Mouse (Mus musculus) neural tube, embryonic 14.5 days (tissue): ENCODE results near the gene Cabin1. TPM values are rescaled to one million over a fixed set of nuclear protein-coding genes. Genes with fewer than 3 reads are reported as not detected.
A peak's percentile ranks its signal among the peaks of the same experiment; 100 is the strongest.
"Not testable (repeated sequence)": the region's sequence is repeated elsewhere in the genome, so short reads cannot be mapped to it uniquely, and the experiment has no call there.

Source experiments
- ATAC-seq: fragments of 200-750 bp; cut with Nextera tagmentation; 2 replicates; pipeline ENCODE4 v1.8.0; 2017; ENCODE audit warnings: low read depth, mild to moderate bottlenecking, moderate TSS enrichment, moderate library complexity
- H3K27ac ChIP-seq: fragments of 300-500 bp; sonication (generic); 2 replicates; pipeline ENCODE4 v1.5.1; 2014; ENCODE audit warnings: low read depth, mild to moderate bottlenecking, control low read depth, low read length, moderate library complexity, mixed read lengths
- H3K27me3 ChIP-seq: fragments of 300-500 bp; sonication (generic); 2 replicates; pipeline ENCODE4 v1.6.1; 2014; ENCODE audit warnings: low read length; ENCODE audit not compliant: control insufficient read depth, insufficient read depth
- H3K36me3 ChIP-seq: fragments of 300-500 bp; sonication (generic); 2 replicates; pipeline ENCODE4 v1.6.1; 2014; ENCODE audit warnings: low read length, mixed read lengths; ENCODE audit not compliant: control insufficient read depth, insufficient read depth
- H3K4me1 ChIP-seq: fragments of 300-500 bp; sonication (generic); 2 replicates; pipeline ENCODE4 v1.6.1; 2014; ENCODE audit warnings: low read length; ENCODE audit not compliant: control insufficient read depth, insufficient read depth
- H3K4me2 ChIP-seq: fragments of 300-500 bp; sonication (generic); 2 replicates; pipeline ENCODE4 v1.6.1; 2014; ENCODE audit warnings: mild to moderate bottlenecking, low read depth, low read length, control low read depth
- H3K4me3 ChIP-seq: fragments of 300-500 bp; sonication (generic); 2 replicates; pipeline ENCODE4 v1.5.1; 2014; ENCODE audit warnings: low read depth, low read length, control low read depth, mixed read lengths
- H3K9ac ChIP-seq: fragments of 300-500 bp; sonication (generic); replicated peaks from 2 replicates; pipeline ENCODE4 v1.6.1; 2014; ENCODE audit warnings: low read depth, mild to moderate bottlenecking, control low read depth, low read length, mixed read lengths
- H3K9me3 ChIP-seq: fragments of 300-500 bp; sonication (generic); 2 replicates; pipeline ENCODE4 v1.6.1; 2016; ENCODE audit warnings: low read length; ENCODE audit not compliant: control insufficient read depth
- WGBS: fragments of 180-500 bp; shearing (Covaris S2); extraction: QIAGEN DNeasy Blood & Tissue Kit; methylation state at CpG from one replicate; pipeline ENCODE4 v1.1.7; 2014; 5-methylcytosine and 5-hydroxymethylcytosine counted together
- polyA plus RNA-seq: library from polyadenylated mRNA; unstranded; fragments of >200 nt; fragmentation: Nextera tagmentation; extraction: Ambion mirVana; gene quantifications from 2 replicates; pipeline ENCODE4 v1.2.1, GENCODE M21; 2014

Gene Cabin1
- polyA plus RNA-seq, 1 experiment from 2014 or later, result 39.9 TPM

DNA sequence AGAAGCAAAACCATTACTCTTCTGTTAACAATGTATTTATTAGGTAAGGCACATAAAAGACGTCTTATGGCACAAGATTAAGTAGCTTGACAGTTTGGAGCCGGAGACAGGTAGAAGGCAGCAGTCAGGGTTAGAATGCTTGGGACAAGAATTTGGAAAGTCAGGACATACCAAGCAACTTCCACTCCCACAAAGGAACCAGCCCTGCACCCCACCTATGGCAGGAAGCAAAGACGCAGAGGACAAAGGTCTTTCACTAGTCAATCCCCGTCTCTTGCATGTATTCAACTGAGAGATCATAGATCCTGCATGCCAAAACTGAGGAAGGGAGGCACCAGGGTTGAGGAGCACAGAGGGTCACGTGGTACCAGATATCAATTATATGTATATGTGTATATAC is 10.0 kb upstream of the Cabin1 start:
- Histone ChIP-seq H3K4me1 (0 out of 2 replicates have a peak, but pooled peaks cover 6% of the 10 kb centered on the region), H3K9ac (no peak overlapping the region), H3K9me3 (no peaks in the 10 kb centered on the region), H3K27ac (no peak overlapping the region), H3K36me3 (no peaks in the 10 kb centered on the region), H3K4me2 (no peak overlapping the region), H3K27me3 (no peaks in the 10 kb centered on the region), H3K4me3 (no peak overlapping the region)
- ATAC-seq, result no peak
- 86% methylated on average over 5 of the region's 5 CpGs for WGBS

DNA sequence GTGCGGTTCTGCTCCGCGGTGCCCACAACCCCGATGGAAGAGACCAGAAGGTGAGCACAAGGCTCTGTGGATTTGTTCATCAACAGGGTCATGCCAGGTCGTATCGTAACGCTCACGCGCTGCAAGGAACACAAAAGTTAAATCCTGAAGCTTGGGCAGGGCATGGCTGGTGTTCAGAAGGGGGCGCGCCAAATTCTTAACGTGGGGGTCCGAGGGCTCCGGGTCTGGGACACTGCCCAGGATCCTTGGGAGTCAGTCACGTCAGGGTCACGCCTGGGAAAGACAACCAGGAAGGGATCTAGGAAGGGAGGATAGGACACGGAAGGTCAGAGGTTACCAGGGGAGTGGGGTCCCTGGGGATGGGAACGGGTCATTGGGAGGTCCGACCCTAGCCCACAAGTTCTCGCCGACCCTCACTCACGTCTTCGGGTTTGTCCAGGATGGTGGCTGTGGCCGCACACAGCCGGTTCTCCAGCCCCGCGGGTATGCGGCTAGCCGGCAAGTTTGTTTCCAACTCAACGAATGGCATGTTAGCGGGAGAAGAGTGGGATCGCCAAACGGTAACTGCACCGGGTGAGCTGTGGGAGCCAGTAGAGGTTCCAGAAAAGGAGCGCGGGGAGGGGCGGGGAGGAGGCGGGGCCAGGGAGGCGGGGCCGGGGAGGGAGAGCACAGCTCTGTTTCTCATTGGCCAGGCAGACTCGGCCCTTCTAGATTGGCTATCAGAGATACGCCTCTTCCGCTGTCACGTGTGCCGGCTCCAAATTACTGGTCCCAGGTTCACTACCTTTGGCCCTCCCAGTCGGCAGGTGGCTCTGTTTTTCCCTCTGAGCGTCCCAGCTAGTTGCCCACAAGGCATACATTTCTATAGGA is 8.9 kb upstream of the Cabin1 start, which contains the start of gene Ddt:
Gene Ddt, minus strand, starts transcription at position 620 of the 870 bp plus-strand sequence.
- H3K27ac ChIP-seq, result no peak within 1 kb of the TSS
- ATAC-seq, result peak; percentile 97
- peak within 1 kb of the TSS; percentile 99 for H3K4me2 ChIP-seq
- no peaks in the 10 kb centered on the region for H3K36me3 ChIP-seq
- no peaks in the 10 kb centered on the region for H3K9me3 ChIP-seq
- 0% methylated on average over 47 of the region's 47 CpGs for WGBS
- no peaks in the 10 kb centered on the region for H3K27me3 ChIP-seq
- peak within 1 kb of the TSS; percentile 56 for H3K9ac ChIP-seq
- peak within 1 kb of the TSS; percentile 44 for H3K4me3 ChIP-seq
- H3K4me1 ChIP-seq, result 0 out of 2 replicates have a peak, but pooled peaks cover 6% of the 10 kb centered on the region

DNA sequence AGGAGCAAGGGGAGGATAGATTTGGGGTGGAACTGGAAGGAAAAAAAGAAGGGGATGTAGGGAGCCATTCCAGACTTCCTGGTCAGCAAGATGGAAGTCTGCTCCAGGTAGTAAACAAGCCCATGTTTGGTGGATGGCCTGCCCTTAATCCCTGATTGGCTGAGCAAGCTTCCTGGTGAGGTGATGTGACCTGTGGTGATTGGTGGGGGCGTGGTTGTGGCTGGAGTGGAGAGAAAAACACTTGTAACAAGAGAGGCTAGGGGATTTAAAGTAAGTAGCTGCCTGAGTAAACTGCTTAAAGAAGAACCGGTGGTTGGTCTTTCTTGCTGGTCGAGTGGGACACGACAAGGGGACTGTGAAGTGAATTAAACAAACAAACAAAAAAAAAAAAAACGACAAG is 3.6 kb upstream of the Cabin1 start:
- H3K27me3 ChIP-seq, H3K9ac ChIP-seq, ATAC-seq, H3K4me2 ChIP-seq, H3K36me3 ChIP-seq, H3K4me3 ChIP-seq, H3K9me3 ChIP-seq, H3K27ac ChIP-seq: not testable (repeated sequence)
- 47% methylated on average over 5 of the region's 5 CpGs for WGBS
- H3K4me1 ChIP-seq, result peaks cover 11% of the 10 kb centered on the region

DNA sequence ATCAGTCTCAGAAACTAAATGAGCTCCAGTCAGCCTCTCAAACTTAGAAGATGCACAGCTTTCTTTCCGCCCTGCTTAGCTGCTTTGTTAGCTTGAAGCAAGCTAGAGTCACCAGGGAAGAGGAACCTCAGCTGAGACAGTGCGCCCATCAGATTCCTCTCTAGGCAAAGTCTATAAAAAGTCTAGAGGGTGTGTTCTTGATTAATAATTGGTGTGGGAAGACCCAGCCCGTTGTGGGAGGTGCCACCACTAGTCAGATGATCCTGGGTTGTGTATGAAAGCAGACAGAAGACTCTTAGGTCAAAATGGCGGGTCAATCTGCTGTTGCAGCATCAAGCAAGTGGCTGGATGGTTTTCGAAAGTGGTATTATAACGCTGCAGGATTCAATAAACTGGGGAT is 2.7 kb upstream of the Cabin1 start:
- no peaks in the 10 kb centered on the region for H3K9me3 ChIP-seq

DNA sequence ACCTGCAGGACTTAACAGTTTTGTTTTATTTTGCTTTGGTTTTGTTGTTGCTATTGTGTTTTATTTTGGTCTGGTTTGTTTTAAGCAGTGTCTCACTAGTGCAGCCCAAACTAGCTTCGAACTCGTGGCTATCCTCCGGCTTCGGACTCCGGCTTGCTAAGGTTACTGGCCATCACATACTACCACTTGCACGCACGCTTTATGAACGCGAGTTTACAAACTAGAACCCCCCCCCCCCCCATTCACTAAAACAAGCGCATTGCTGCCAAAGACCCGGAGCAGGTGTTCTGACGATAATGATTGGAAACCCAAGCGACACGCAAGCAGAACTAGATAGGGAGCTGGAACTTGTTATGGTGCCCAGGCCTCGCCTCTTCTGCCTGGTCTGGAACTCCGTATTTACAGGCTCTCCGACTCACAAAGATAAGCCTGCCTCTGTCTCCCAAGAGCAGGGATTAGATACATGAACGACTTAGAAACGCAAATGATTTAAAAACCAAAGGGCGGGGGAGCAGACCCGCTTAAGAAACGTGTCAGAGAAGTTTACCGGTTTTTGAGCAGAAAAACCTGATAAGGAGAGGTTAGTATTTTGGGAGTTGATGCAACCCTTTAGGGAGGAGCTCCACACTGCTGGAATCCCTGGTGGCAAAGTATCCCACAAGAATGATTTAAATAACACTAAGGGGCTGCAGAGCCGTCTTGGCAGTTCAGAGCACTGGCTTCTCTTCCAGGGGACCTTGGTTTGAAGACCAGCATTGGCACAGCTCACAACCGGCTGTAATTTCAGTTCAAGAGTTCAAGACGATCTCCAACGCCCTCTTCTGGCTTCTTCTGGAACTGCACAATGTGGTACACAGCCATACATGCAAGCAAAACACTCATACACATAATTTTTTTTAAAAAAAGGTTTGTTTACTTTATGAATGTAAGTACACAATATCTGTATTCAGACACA is 655 bp upstream of the Cabin1 start:
- peak; percentile 17 for ATAC-seq
- WGBS, result 2% methylated on average over 27 of the region's 27 CpGs
- no peaks in the 10 kb centered on the region for H3K36me3 ChIP-seq

More for the DNA sequence above, 2.7 kb upstream of the Cabin1 start:
- no peak overlapping the region for H3K4me3 ChIP-seq
- ATAC-seq, result no peak
- no peak overlapping the region for H3K4me2 ChIP-seq
- peaks cover 9% of the 10 kb centered on the region for H3K4me1 ChIP-seq
- H3K9ac ChIP-seq, result no peak overlapping the region
- WGBS, result 90% methylated on average over 6 of the region's 6 CpGs
- no peak overlapping the region for H3K27ac ChIP-seq
- H3K27me3 ChIP-seq, result no peaks in the 10 kb centered on the region
- H3K36me3 ChIP-seq, result no peaks in the 10 kb centered on the region

DNA sequence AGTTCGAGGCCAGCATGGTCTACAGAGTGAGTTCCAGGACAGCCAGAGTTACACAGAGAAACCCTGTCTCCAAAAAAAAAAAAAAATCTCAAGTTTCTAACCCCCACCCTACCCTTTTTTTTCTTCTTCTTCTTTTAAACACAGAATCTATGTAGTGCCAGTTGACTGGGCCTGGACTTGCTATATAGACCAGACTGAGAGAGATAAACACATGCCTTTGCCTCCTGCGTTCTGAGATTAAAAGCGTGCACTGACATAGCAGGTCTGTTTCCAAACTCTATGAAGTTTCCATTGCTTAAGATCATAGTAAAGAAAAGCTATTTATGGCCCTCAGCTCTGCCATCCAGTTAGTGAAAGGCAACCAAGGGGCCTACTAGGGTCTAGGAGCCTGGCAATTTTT is 1.7 kb downstream of the Cabin1 start:
- no peak overlapping the region for H3K4me2 ChIP-seq

More for the DNA sequence above, 655 bp upstream of the Cabin1 start:
- H3K4me1 ChIP-seq, result peaks cover 9% of the 10 kb centered on the region
- H3K27me3 ChIP-seq, result no peaks in the 10 kb centered on the region
- peak overlapping the region; percentile 25; the same call in 1 of the 2 replicates for H3K27ac ChIP-seq
- H3K9me3 ChIP-seq, result no peaks in the 10 kb centered on the region
- H3K9ac ChIP-seq, result peak overlapping the region; percentile 35; the same call in 1 of the 2 replicates
- H3K4me2 ChIP-seq, result peak overlapping the region; percentile 87
- H3K4me3 ChIP-seq, result peak overlapping the region; percentile 80

DNA sequence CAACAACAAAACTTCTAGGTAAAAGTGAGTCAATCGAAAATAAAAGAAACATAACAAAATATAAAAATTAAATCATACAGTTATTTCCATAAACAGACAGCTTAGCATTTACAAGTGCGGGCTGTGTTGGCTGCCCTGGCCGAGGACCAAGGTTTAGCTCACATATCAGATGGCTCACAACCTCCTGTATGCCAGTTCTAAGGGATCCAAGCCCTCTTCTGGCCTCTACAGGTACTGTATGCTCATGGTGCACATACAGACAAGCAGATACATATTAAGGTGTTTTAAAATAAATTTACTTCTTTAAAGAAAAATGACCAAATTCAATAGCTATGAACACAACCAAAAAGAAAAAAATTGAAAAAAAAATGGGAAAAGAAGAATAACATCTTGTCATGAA is 3.8 kb downstream of the Cabin1 start:
- Histone ChIP-seq H3K4me1 (peaks cover 9% of the 10 kb centered on the region), H3K27ac (no peak overlapping the region), H3K4me2 (no peak overlapping the region), H3K36me3 (no peaks in the 10 kb centered on the region), H3K9ac (no peak overlapping the region), H3K9me3 (no peaks in the 10 kb centered on the region), H3K27me3 (no peaks in the 10 kb centered on the region), H3K4me3 (no peak overlapping the region)
- ATAC-seq, result no peak
- over 99% methylated on average over 3 of the region's 3 CpGs for WGBS

More for the DNA sequence above, 1.7 kb downstream of the Cabin1 start:
- no peak overlapping the region for H3K4me3 ChIP-seq
- WGBS, result 97% methylated on average over 3 of the region's 3 CpGs
- ATAC-seq, result no peak
- H3K4me1 ChIP-seq, result peaks cover 9% of the 10 kb centered on the region
- H3K36me3 ChIP-seq, result no peaks in the 10 kb centered on the region
- H3K27ac ChIP-seq, result no peak overlapping the region
- H3K9ac ChIP-seq, result no peak overlapping the region
- no peaks in the 10 kb centered on the region for H3K27me3 ChIP-seq
- no peaks in the 10 kb centered on the region for H3K9me3 ChIP-seq

DNA sequence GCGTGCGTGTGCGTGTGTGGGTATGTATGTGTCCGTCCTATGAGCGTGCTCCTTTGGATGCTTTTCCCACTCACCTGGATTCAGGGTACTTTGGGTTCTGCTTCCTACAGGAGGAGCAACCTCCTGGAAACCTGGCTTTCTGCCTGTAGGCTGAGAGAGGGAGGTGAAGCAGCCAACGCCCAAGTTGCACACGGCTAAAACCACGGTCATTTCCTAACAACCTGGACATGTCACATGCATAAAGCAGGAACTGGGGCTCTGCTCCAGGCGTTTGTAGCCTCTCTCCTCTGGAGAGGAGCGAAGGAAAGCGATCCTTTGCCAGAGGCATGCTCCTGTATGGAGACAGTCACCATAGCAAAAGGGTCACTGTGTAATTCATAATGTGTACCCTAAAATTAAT is 7.4 kb downstream of the Cabin1 start:
- H3K36me3 ChIP-seq, result peaks cover 21% of the 10 kb centered on the region
- no peak overlapping the region for H3K4me3 ChIP-seq
- H3K9ac ChIP-seq, result no peak overlapping the region
- no peaks in the 10 kb centered on the region for H3K27me3 ChIP-seq
- ATAC-seq, result no peak
- no peaks in the 10 kb centered on the region for H3K4me1 ChIP-seq
- H3K27ac ChIP-seq, result no peak overlapping the region
- H3K4me2 ChIP-seq, result no peak overlapping the region
- WGBS, result 97% methylated on average over 11 of the region's 11 CpGs
- no peaks in the 10 kb centered on the region for H3K9me3 ChIP-seq
